Mouse (Mus musculus): Measurements from ENCODE around the gene Gys1. TPM values are rescaled to one million over a fixed set of nuclear protein-coding genes. Genes with fewer than 3 reads are reported as not detected.
"Not testable (repeated sequence)": the region's sequence is repeated elsewhere in the genome, so short reads cannot be mapped to it uniquely, and the experiment has no call there.

Gys1 gene
- 6.2 and 7.5 TPM in 2 replicates for total RNA-seq (2017)

DNA sequence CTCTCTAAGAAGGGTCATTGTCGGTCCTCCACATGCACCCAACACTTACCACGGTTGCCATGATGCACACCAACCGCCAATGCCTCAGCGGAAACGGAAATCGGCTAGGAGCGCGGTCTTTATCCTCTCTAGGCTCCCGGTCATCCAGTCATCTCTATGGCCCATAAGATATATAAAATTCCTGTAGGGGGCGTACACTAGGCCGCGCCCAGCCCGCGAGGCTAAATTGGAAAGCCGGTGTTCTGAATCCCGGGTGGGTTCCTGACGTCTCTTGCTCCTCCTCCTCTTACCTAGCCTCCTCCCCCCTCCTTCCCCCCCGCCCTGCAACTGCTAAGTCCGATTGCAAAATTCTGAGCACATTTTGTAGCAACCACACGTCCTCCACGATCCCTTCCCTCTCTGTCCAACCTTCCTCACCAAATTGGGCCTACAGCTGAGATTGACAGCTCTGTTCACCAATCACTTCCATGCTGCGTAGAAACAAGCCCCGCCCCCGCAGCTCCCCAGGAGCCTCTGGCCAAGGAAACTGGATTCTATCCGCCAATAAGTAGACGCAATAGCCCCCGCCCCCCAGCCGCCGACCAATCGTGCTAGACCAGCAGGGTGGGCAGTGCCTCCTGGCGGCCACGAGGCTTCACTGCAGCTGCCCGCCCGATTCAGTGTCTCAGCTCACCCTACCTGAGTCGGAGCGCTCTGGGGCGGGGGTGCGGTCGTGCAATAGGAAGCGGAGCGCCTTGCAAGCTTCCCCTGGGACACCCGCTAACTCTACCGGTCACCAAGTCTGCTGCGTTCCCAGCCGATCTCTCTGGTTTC lies at the start of gene Gys1:
TSS of gene Gys1 (plus strand) at position 642 of the 813 bp plus-strand sequence.
- ATAC-seq (replicated peaks; ENCODE audit: low read depth, poor library complexity, severe bottlenecking), result peak; percentile 91

DNA sequence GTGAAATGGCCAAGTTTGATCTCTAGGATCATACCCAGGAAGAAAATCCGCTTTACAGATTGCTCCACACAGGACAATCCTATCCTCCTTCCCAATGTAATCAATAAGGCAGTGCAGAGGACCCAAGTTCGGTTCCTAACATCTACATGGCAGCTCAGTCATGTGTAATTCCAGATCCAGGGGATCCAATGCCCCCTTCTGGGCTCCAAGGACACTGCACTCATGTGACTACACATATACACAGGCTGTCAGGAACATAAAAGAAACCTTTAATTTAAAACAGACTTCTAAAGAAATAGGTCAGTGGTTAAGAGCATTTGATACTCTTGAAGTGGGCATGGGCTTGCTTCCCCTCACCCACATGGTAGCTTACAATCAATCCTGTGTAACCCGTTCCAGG lies 48.6 kb upstream of the Gys1 start:
- no peak for ATAC-seq (replicated peaks; ENCODE audit: low read depth, poor library complexity, severe bottlenecking)

DNA sequence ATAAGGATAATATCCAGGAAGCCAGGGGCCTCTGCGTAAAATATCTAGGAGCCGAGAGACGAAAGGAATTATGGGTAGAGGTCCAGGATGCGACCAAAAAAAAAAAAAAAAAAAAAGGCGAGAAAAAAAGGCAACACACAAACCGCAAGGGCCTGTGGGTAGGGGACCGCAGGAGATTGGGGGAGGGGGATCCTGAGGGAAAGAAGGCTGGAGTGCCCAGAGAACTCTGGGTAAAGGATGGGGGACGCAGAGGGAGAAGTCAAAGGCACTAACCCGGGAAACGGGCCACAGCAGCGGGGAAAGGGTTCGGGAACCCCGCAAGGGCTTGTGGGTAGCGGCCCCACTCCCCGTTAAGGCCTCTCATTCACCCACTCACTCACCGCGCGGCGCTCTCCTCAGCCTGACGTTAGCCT lies 39.5 kb upstream of the Gys1 start:
- peak; percentile 64 for ATAC-seq (replicated peaks; ENCODE audit: low read depth, poor library complexity, severe bottlenecking)

DNA sequence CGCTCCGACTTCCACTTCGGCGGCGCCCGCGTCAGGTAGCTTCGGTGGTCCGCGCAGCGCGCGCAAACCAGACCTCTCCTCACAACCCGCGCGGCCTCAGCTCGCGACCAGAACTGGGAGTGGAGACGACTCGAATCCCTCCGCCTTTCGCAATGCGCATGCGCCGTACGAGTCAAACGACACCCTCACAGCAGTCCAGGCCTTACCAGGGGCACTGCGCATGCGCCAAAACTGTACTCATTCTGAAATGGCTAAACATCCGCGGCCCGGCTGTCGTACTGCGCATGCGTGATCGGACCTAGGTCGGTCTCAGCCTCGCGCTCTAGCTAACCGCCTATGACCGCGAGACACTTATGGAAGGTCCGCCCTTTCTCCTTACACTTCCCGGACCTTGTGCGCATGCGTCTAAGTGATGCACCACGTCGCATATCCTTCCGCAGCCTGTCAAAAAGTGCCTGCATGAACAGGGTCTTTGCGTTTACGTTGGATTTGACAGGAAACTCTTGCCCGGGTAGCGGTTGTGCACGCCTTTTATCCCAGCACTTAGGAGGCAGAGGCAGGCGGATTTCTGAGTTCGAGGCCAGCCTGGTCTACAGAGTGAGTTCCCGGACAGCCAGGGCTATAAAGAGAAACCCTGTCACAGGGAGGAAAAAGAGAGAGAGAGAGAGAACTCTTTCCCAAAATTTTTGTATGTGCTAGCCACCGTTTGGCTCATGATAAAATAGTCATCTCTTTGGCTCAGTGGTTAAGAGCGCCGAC lies 38.9 kb upstream of the Gys1 start, which contains the start of gene Snrnp70:
TSS of gene Snrnp70 (minus strand) at position 165 of the 759 bp plus-strand sequence.
- peak; percentile 90 for ATAC-seq (replicated peaks; ENCODE audit: low read depth, poor library complexity, severe bottlenecking)

DNA sequence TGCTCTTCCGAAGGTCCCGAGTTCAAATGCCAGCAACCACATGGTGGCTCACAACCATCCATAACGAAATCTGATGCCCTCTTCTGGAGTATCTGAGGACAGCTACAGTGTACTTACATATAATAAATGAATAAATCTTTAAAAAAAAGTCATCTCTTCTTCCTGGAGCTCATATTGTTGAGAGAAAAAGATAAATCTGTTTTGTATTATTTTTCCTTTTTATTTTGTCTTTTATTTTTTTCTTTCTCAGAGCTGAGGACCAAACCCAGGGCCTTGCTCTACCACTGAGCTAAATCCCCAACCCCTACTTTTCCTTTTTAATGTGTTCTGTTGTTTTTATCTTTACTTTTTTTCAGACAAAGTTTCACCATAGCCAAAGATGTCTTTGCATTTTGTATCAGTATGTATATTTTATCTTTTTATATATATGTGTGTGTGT lies 38.3 kb upstream of the Gys1 start:
- ATAC-seq (replicated peaks; ENCODE audit: low read depth, poor library complexity, severe bottlenecking), result not testable (repeated sequence)

DNA sequence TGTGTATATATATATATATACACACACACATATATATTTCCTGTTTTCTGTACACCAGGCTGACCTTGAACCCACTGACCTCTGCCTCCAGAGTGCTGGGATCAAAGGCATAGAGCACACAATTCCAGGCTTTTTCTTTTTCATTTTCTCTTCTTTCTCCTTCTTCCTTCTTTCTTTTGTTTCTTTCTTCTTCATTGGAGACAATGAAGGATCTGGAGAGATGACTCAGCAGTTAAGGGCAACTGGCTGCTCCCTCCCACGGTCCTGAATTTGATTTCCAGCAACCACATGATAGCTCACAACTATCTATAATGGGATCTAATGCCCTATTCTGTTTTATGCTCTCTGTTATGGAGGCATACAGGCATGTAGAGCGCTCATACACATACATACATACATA lies 37.9 kb upstream of the Gys1 start:
- ATAC-seq (replicated peaks; ENCODE audit: low read depth, poor library complexity, severe bottlenecking), result no peak

DNA sequence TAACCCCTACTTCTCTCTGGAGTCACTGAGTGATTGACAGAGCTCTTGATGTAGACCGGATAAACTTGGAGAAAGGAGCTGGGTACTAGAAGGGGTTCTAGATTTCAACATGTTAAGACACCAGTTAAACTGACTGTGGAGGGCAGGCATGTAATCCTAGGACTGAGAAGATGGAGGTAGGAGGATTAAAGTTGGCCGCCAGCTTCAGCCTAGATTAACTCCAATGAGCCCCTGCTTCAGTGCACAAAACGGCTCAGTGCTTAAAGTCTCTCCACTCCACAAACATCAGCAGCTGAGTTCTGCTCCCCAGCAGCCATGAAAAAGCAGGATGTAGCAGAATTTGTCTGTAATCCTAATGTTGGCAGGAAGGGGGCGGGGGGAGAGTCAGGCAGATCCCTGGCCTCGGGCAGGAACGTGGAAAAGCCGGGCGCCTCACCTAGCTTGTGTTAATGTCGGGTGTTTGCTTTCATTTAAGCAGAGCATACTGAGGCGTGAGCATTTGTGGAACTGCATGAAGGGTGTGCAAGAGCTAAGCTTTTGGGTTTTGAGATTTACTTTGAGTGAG lies 33.0 kb upstream of the Gys1 start:
- ATAC-seq (replicated peaks; ENCODE audit: low read depth, poor library complexity, severe bottlenecking), result no peak

DNA sequence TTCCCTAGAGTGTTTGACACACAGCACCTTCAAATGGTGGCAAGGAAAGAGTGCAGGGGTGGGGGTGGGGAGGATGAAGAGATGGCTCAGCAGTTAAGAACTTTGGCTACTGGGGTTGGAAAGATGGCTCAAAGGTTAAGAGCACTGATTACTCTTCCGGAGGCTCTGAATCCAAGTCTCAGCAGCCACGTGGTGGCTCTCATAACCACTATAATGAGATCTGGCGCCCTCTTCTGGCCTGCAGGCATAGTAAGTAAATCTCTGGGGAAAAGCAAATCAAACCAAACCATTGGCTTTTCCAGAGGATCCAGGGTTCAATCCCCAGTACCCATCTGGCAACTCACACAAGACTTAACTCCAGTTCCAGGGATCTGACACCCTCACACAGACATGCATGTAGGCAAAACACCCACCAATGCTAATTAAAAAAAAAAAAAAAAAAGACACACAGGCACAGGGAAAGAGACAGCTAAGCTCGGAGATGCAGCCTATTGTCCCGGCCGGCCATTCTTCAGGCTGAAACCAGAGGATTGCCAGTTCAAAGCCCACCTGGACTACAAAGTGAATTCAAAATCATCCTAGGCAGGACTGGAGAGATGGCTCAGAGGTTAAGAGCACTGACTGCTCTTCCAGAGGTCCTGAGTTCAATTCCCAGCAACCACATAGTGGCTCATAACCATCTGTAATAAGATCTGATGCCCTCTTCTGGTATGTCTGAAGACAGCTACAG lies 30.9 kb upstream of the Gys1 start:
- peak; percentile 64 for ATAC-seq (replicated peaks; ENCODE audit: low read depth, poor library complexity, severe bottlenecking)

DNA sequence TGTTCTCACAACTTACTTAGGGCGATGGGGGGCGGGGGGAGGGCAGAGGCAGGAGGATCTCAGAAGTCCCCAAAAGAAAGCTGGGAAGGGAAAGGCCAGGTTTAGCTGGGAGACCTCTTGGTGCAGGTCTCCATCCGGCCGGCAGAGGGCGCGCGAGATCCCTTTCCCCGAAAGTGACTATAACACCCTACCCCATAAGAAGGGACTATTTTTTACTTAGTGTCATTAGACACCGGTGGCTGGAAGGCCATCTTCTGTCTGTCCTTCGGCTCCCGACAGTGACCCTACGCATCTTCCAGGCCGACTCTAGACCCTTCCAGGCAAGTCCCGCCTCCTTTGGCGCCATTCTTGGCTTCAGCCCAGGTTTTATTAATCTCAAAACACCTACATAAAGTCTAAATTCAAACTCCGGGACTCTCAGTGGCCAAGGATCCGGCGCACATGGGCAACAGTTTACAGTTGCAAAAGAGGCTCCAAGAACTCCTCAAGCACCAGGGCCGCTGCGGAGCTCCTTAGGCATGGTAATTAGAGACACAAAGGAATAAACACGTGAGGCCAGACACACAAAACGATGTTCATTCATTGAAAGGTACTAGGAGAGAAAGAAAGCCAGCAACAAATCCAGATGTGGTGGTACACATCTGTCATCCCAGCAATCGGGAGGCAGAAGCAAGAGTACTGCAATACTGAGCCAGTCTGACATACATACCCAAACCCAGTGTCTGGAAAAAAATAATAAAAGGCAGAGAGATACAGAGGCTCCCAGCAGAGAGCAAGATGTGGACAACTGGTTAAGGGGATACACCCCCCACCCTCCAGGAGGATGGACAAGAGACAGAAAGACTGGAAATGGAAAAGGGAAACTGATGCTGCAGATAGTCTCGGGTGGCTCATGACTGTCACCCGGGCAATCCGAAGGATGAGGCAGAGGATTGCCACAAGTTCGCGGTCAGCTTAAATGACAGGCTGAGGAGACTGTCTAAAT lies 29.3 kb upstream of the Gys1 start, which contains the start of gene Kcna7:
TSS of gene Kcna7 (plus strand) at position 563 of the 985 bp plus-strand sequence.
- ATAC-seq (replicated peaks; ENCODE audit: low read depth, poor library complexity, severe bottlenecking), result peak; percentile 79

DNA sequence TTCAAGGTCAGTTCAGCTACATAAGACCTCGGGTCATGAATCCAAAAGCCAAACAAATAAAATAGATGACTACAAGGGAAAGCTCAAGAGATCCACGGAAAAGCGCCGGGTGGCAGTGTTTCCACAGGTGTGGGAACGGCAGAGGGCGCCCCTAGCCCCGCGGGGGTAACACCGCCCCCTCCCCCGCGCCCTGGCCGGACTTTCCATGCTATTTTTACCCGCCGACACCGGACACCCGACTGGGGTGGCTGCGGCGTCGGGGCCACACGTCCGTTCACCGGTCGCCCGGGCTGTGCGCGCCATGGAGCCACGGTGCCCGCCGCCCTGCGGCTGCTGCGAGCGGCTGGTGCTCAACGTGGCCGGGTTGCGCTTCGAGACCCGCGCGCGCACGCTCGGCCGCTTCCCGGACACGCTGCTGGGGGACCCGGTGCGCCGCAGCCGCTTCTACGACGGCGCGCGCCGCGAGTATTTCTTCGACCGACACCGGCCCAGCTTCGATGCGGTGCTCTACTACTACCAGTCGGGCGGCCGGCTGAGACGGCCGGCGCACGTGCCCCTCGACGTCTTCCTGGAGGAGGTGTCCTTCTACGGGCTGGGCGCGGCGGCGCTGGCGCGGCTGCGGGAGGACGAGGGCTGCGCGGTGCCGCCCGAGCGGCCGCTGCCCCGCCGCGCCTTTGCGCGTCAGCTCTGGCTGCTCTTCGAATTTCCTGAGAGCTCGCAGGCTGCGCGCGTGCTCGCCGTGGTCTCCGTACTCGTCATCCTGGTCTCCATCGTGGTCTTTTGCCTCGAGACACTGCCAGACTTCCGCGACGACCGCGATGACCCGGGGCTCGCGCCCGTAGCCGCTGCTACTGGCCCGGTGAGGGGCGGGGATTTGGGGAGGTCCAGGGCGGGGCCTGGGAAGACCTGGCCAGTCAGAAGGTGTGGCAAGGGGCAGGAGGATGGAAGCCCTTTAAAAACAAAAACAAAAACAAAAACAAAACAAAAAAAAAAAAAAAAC lies 28.2 kb upstream of the Gys1 start:
- ATAC-seq (replicated peaks; ENCODE audit: low read depth, poor library complexity, severe bottlenecking), result no peak

DNA sequence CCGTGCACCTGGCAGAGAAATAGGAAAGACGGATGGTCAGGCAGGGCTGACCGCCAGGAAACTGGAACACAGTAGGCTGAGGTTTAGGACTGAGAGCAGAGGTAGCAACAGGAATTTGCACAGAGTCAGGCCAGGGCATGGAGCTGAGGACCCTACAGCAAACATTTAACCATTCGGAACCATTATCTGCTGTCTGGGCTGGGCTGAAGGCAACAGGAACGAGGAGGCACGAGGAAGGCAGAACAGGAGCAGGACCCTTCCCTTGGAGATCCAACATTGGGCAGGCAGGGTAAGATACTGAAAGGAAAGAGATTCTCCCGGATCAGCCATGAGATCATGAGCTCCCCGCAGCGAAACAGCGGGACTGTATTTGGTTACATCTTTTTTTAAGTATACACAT lies 26.8 kb upstream of the Gys1 start:
- no peak for ATAC-seq (replicated peaks; ENCODE audit: low read depth, poor library complexity, severe bottlenecking)

DNA sequence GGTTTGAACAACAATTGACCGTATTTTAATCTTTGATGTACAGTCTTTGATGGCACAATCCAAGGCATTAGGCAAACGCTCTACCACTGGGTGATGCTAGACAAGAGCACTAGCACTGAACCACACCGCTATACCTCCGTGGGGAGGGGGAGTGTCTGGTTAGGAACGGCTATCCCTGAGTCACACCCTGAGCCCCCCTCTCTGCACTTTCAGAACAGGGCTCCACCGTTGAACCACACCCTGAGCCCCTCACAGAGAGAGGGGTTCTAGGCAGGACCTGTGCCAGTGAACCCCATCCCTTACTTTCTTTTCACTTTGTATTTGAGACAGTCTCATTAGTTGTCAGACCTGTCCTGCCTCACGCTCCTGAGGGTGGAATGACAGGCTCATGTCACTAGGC lies 26.3 kb upstream of the Gys1 start:
- ATAC-seq (replicated peaks; ENCODE audit: low read depth, poor library complexity, severe bottlenecking), result no peak

DNA sequence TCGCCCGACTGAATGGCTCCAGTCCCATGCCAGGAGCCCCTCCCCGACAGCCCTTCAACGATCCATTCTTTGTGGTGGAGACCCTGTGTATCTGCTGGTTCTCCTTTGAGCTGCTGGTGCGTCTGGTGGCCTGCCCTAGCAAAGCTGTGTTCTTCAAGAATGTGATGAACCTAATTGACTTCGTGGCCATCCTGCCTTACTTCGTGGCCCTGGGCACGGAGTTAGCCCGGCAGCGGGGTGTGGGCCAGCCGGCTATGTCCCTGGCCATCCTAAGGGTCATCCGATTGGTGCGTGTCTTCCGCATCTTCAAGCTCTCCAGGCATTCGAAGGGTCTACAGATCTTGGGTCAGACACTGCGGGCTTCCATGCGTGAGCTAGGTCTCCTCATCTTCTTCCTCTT lies 25.7 kb upstream of the Gys1 start:
- ATAC-seq (replicated peaks; ENCODE audit: low read depth, poor library complexity, severe bottlenecking), result no peak

DNA sequence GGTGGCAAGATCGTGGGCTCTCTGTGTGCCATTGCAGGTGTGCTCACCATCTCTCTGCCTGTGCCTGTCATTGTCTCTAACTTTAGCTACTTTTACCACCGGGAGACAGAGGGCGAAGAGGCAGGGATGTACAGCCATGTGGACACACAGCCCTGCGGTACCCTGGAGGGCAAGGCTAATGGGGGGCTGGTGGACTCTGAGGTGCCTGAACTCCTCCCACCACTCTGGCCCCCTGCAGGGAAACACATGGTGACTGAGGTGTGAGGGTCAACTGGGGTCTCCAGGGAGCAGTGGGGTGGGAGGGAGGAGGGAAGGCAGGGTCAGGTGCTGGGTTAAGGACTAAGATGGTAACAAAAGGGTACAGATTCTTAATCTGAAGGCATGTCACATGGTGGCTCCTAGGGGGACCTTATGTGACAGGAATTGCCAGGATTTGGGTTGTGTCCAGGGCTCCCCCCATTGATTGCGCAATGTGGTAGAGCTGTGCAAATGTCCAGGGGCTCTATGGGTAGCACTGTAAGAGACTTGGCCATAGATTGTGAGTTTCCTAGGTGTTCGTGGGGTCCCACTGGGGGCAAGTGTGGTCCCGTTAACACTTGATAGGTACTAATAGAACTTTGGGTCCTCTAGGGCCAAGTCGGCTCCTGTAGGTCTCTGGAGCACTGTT lies 25.0 kb upstream of the Gys1 start:
- no peak for ATAC-seq (replicated peaks; ENCODE audit: low read depth, poor library complexity, severe bottlenecking)

DNA sequence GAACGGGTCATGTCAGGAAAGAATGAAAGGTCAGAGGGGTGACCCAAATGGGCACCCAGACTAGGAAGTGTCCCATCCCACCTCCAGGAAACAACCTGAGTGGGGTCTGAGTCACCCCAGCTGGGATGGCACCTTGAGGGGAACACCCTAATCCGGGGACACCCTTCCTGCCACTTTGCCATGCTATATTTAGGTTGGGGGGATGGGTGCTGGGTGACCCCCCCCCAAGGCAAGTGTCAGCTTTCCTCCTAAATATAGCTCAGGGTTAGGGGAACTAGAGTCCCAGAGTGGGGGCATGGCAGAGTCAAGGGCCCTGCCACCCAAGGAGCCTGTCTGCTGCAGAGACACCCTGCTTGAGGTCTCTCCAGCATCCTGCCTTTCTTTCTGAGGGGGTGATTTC lies 22.2 kb upstream of the Gys1 start:
- no peak for ATAC-seq (replicated peaks; ENCODE audit: low read depth, poor library complexity, severe bottlenecking)

DNA sequence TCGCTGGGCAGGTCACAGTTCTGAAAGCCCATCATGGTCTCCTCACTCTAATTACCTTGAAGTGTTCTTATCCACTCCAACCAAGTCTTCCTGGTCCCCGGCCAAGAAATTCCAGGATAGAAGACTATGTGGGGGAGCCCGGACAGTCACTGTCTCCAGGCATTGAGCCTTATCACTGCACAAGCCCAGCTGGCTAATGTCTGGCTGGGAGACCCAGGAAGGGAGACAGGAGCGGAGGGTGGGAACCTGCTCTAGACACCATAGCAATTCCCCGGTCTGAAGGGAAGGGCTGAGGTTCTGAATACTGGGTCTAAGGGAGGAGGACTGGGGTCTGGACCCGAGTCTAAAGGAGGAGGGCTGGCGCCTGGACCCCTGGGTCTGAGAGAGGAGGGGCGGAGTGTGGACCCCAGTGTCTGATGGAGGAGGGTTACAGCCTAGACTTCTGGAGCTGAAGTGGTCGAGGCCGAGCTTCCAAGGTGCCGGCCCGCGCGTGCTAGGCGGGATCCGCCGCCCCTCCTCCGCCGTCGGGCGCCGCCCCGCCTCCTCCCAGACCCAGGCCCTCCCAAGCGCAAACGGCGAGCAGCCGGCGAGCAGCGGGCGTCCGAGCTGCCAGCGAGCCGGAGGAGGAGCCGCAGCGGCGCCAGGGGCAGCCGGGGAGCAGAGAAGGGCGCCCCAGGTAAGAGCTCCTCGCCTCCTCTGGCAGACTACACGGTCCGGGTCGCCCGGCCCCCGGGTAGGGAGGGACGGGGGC lies 21.4 kb upstream of the Gys1 start, which contains the start of gene Ntf5:
TSS of gene Ntf5 (plus strand) at position 583 of the 751 bp plus-strand sequence.
- no peak for ATAC-seq (replicated peaks; ENCODE audit: low read depth, poor library complexity, severe bottlenecking)

Measured in common myeloid progenitor, adult 5-6 weeks (primary cell).